Mouse (Mus musculus): ENCODE results near the gene Zfp536.

Gene Zfp536

DNA sequence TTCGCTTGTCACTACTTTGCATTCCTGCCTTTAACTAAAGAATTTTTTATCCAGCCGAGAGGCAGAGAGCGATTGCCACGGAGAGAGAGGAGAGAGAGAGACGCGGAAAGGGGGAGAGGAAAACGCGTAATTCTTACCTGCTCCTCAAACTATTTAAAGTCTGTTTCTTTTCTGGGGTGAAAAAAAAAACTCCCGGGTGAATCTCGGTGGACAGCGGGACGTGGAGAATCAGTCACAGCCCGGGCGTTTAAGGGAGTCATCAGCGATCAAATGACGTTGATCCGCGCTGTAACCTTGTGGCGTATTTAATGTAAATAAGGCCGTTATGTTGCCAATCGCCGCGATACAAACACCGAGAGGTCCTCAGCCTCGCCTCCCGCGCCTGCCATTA is at the start of gene Zfp536:
TSS of gene Zfp536 (minus strand) at position 330 of the 391 bp plus-strand sequence.
- no peak for DNase-seq (ENCODE audit: low read depth, low spot score)

DNA sequence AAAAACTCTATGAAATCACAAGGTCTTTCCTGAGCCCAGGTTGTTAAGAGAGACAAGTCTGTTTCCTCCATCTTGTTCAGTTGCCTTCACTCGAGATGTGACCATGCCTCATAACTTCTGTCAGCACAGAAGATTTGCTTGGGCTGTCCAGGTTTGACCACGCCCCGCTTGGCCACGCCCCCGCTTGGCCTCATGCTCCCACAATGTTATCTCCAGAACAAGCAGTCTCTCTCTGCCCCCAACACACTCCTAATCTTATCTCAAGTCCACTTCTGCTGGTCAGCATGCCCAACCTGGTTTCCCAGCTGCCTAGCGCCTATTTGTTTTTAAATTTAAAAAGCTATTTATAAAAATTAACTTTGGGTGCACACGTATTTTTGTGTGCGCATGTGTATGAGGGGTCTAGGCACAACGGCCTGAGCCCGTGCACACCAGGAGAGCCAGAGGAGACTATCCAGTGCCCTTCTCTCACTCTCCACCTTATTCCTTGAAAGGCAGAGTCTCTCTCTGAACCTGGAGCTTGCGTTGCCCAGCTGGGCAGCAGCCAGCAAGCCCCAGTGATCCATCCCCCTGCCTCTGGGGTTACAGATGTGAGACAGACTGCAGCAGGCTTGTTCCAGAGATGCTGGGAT is 47.3 kb upstream of the Zfp536 start:
- DNase-seq (ENCODE audit: low read depth, low spot score) = no peak

DNA sequence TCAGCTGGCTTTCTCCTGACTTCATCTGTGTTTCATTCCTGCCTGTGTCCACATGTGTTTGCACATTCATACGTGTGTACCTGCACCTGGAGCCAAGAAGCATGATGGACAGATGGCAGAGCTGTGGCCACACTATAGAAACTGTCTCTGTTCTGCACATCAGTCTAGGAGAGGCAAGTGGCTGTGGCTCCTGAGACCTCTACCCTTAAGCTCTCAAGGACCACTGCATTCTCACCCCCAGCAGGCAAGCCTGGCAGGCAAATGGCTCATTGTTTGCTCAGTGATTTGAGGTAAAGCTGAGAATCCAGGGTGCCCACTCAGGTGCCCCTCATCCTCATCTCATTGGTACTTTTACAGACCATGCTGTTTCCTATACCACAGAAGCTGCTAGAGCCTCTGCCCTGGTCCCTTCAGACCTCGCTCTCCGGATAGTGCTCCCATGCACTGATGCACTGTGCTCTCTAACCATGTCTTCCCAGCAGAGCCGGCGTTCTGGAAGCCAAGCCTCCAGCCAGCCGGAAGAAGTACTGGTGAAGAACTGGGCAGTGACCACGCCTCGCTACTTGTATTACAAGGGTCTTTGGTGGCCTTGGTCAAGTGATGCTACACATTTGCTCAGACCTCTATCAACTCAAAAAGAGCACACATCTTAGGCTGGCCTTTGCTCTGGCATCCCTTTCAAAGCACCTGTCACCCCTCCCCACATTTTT is 45.3 kb upstream of the Zfp536 start:
- no peak for DNase-seq (ENCODE audit: low read depth, low spot score)

DNA sequence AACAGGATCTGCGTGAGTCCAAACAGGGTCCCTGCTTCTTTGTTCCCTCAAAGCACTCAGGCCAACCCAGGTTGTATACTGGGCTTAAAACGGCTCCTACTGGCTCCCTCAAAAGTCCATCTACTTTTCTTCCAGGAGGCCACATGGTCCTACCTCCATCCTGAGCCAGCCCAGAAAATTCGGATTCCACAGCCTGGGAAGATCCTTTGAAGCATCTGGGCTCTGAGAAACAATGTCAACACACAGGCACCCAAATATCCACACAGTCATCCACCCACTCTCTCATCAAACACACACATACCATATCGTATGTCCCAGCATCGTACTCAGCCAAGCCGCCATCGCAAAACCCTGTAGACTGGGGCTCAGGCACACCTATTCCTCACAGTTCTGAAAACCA is 43.5 kb upstream of the Zfp536 start:
- no peak for DNase-seq (ENCODE audit: low read depth, low spot score)

DNA sequence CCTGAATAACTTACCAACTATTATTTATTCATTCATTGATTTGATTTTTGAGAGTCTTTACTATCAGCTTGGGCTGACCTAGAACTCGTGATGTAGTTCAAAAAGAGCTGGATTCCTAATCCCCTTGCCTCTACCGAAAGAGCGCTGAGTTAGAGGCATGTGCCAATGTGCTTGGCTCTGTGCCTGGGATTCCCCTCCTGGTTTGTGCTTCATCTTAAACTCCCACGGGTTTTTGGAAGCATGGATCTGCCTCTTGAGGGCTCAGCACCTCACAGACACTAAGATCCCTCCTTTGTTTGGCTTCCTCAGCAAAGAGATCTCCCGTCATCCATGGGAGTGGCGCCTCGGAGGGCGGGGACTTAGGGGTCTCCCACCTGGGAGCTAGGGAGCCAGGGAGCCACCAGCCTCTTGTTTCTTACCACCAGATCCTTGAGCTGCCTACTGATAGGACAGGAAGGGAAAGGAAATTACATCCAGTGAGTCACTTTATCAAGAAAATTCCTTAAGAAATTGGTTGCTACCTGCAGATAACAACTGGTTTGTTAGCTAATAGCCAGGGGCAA is 41.5 kb upstream of the Zfp536 start:
- DNase-seq (ENCODE audit: low read depth, low spot score) = no peak

DNA sequence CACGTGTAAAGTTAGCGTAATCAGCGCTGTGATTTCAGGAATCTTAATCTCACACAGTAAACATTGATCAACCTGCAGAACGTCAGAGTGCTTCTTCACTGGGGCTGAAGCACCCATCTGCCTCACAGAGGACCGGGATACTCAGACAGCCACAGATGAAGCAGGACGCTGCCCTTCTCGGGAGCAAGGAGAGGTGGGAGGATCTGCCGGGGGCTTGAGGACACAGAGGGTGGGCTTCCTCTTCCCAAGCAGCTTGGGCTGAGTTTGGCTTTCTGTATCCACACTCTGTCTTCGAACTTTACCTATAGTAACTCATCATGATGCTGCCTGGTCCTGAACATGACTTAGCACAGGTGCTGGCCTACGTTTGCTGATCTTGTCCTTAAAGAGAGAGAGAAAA is 40.2 kb upstream of the Zfp536 start:
- no peak for DNase-seq (ENCODE audit: low read depth, low spot score)

DNA sequence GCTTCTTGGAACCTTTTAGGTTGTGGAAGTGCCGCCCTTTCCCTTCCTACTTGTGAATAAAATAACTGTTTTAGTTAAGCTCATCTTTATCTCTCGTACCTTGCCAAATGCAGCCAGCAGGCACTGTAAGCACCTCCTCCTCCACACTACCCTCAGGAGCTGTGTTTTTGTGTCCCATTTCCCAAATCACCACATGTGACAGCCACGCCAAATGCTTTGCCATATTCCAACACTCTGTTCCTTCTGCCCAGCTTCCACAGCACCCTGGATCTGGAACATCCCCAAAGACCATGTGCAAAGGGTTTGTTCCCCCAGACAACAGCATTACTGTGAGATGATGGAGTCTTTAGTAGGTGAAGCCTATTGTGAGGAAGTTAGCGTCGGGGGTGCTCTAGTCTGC is 36.5 kb upstream of the Zfp536 start:
- no peak for DNase-seq (ENCODE audit: low read depth, low spot score)

DNA sequence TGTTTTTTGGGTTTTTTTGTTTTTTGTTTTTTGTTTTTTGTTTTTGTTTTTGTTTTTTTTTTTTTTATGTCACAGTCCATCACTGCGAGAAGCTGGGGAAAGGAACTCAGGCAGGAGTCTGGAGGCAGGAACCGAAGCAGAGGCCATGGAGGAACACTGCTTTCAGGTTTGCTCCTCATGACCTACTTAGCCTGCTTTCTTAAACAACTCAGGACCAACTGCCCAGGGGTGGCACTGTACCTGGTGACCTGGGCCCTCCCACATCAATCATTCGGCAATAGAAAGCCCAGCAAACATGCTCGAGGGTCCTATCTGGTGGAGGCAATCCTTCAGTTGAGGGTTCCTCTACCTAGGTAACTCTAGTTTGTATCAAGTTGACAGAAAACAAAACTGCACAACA is 35.6 kb upstream of the Zfp536 start:
- DNase-seq (ENCODE audit: low read depth, low spot score) = no peak

DNA sequence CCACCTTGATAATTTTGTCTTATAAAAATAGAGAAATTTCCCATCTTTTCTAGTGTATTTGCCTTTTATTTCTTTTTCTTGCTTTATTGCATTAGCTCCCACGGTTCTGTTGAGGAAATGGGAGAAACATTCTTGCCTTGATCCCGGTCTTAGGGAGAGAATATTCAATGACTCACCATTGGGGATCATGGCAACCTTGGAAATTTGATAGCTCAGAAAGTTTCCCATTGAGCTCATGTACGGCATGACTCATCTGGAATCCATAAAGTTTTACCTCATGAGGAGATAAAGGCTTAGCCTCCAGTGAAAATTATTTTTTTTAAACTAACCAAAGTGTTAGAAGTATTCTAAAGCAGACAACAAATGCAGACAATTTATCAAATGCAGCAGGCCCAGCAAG is 27.7 kb upstream of the Zfp536 start:
- DNase-seq (ENCODE audit: low read depth, low spot score) = no peak

DNA sequence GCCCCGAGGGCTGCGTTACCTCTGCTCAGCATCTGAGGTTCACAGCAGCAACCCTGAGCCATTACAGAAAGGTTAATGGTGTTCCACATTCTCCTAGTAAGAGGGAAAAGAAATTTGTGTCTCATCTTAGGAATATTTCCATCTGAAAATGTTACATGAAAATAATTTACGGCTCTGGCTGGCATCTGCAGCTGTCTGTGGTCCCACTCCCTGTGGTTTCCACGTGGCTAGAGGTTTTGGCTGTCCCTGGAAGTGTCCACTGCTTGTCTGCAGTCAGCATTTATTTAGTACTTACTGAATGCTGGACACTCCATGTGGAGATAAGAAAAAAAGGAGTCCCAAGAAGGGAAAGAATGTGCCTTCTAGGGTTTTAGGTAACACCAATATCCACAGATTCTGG is 15.3 kb upstream of the Zfp536 start:
- no peak for DNase-seq (ENCODE audit: low read depth, low spot score)

DNA sequence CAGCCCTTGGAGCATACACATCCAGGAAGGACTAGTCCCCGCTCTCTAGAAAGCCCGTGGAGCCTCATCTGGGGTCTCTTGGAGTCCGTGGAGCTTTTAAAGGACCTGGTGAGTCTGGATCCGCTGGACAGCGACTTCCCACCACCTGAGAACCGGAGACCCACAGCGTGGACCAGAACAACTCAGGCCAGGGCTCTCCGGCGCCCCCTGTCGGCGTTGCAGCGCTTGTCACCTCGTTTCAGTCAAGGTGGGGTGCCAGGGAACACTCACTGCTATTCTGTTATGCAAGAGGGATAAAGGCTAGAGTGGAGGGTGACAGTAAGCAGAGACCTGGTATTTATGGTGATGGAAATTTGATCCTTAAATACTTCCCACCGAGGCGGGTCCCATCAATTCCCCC is 2.1 kb upstream of the Zfp536 start:
- no peak for DNase-seq (ENCODE audit: low read depth, low spot score)

DNA sequence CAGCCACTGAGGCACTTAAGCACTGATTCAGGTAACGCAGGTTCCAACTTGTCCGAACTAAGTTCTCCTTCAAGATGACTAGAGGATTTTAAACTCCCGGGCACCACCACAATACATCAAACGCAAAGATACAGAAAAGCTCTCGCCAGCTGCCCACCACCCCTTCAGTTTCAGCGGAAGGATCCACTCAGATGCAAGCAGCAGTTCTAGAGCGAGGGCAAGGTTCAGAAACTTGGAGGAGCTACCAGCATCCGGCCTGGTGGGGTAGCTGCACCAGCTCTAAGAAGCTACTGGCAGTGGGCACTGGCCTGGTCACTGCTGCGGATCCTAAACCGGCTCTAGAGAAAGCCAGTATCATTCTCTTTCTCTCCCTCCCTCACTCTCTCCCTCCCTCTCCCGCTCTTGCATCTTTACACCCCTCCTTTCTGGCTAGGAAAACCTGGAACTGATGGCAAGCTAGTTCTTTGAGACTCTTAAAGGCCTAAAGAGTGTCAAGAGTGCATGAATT is 1.1 kb upstream of the Zfp536 start:
- DNase-seq (ENCODE audit: low read depth, low spot score) = no peak

DNA sequence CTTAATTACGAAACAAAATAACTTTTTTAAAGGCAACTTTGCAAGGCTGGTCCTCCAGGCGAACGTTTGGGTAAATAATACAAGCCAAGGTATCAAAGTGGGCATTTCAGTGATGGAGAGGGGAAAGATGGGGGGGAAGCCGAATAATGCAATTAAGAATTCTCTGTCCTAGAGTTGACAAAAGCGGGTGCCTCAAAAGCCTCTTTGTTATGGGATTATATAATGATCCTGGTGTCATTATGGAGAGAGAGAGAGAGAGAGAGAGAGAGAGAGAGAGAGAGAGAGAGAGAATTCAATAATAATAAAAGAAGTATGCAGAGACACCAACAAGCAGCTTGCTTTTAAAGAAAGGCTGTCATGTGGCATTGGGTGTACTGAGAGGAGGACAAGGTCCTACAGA is 465 bp upstream of the Zfp536 start:
- no peak for DNase-seq (ENCODE audit: low read depth, low spot score)

DNA sequence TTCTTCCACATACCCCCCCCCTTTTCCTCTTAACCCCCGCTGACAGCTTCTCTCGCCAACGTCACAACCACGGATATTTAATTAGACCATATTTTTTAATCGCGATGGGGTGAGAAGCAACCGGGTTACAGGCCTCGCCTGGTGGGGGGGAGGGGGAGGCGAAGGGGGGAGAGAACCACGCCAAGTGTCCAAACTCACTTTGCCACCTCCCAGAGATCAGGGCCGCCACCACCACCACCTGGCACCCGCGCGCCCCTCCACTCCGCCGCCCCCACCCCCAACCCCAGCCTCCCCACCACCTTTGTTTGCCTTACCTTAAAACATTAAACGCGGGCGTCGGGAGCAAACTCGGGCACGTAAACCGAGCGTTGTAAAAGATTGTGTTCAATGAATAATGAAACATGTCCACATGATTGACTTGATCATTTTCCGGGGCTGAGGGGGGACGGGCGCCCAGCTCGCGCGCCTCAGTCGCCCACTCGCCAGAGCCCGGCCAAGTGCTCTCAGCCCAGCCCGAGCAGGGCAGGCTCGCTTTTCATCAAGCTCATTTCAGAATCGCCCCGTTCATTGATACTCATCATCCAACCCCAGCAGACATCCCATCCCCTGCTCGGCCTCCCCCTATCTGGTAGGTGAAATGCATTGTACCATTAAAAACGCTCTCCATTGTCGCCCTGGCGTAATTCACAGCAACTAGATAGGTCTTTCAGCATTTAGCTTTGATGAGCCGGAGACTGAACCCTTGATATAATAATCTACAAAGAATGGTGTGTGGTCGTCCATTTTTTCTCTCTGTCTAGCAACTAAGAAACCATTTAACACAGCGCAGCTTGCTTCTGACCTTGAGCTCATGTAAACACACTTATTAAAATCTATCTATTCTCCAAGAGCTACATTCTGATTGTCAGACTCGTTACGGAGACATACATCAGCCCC is 797 bp downstream of the Zfp536 start:
- no peak for DNase-seq (ENCODE audit: low read depth, low spot score)

DNA sequence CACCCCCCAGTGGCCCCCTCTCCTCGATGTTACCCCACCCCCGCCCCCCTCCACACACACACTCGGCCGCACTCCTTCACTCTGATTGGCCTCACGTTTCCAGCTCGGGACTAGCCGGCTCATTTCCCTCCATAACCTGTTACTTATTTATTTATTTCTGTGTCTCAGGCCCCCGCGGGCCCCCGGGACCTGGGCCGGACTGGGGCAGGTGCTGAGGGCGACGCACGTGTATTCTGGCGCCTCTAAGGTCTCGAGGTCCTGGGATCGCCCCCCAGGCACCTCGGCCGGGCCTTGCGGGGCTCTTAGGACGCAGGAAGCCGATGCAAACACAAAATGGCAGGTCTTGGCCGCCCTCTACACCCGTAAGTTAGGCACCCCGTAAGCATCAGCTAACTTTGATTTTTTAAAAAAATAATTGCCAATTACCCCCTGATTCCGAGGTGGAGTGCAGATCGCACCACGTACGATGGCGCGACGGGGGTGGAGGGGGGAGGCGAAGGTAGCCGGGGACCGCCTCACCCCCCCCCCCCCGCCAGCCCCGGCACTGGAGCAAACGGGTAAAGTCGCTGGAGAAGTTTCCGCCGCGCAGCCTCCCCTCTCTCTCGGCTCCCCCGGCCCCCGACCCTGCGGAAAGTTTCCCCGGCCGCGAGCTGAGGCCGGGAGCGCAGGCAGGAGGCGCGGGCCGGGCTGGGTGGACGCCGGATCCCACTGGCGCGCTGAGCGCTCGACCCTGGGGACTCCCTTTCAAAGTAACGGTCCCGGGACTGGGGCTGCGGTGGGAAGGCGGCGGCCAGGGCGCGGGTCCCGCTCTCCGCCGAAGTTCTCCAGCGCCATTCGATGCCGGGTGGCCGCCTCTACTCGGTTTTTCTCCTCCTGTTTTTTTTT is 1.7 kb downstream of the Zfp536 start:
- DNase-seq (ENCODE audit: low read depth, low spot score) = no peak

DNA sequence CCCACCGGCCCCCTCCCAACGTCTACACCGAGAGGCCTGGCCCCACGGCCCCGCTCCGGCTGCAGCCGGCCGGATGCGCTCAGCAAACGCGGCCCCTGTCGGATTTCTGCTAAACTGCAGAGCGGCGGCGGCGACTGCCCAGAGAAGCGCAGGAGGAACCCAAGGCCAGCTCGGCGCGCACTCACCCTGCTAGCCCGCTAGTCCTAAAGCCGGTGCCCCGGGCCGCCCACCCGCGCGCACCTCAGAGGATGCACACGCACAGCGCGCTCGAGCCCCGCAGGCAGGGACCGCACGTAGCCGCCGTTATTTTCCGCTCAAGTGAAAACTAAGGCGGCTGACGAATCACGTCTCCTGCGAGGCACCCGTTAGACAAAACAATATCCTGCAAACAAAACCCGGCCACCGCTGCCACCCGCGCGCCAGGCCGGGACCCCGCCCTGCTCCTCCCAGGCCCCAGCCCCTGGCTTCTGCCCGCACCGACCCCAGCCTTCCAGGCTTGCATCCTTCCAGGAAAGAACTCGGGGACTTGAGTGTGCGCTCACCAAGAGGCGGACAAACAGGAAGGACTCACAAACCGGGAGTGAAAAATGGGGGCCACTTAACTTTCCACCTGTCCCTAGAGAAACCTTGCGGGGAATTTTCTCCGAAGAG is 2.9 kb downstream of the Zfp536 start:
- peak; percentile 71 for DNase-seq (ENCODE audit: low read depth, low spot score)

DNA sequence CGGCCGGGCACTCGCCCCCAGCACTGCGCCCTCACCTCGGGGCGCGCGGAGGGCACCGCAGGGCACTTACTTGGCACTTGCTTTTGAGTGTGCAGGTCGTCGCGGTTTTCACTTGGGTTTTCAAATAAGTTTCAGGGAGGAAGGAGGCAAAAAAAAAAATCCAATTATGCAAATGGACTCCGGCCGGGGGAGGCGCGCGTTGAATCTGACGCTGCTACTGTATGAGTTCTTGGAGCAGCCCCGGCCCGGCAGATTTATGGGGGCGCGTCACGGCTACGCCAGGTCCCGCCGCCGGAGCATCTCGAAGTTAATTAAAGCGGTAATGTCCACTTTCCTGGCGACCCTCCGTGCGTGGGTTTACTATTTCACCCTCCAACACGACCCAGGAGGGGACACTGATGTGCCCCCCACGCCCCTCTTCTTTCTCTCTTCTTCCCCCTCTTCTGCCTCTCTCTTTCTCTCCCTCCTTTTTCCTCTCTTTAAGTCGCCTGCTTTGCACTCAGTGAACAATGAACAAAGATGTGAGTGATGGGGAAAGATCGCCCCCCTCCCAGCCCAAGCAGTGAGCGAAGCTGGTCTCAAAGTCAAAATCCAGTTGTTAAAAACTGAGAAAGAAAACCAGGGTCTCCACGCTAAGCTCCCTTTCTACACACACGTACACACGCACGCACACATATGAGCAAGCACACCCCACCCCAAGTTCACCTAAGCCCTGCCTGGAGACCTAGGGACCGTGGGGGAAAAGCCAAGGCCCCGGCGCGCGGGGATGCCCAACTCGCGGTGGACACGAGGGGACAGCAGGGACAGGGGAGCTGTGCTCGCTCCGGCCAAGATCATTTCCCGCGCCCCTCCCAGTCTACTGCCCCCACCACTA is 3.7 kb downstream of the Zfp536 start:
- no peak for DNase-seq (ENCODE audit: low read depth, low spot score)

DNA sequence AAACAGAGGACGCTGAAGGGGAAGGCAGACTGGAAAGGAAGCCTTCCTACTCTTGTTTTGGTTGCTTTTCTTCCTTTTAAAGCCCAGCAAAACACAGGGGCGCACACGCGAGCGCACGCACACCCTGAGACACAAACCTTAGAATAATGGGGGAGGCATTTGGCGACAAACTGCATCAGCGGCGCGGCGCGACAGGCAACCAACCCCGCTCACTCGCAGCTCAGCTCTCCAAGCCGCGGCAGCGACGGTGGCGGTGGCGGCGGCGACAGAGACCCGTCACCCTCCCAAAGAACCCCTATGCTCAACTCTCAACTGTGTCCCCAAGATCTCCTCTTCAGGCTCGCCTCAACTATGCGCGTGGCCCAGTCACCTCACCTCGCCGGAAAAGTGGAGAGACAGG is 4.4 kb downstream of the Zfp536 start:
- DNase-seq (ENCODE audit: low read depth, low spot score) = no peak

DNA sequence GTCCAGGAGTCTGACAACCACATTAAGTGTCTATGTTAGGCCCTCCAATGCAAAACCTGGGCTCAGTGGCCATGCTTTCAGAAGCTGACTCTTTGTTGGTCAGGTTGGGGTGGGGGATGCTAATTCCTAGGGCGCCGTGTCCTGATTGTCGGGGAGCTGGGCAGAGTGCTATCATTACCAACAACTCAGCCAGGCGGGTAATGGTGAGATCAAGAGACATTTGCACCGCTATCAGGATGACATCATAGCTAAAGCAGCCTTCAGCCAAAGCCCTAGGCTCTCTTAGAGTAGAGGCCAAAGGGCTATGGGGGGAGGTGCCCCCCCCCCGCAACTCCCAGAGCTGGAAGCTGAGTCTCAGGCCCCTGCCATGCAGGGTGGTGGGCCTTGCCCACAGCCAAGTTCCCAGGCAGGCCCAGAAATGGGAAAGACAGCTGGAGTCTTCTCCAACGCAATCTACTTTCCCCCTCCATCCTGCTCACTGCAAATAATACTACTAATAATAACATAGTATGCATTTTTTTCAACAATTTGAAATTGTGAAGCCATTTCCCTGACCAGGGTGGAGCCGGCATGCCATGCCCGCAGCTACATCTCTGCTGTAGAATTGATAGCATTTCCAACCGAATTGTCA is 5.0 kb downstream of the Zfp536 start:
- DNase-seq (ENCODE audit: low read depth, low spot score) = no peak

Data from embryo, embryonic 11.5 days (tissue).